Mouse (Mus musculus) stomach, embryonic 14.5 days (tissue): ENCODE results near the gene Gm45015. TPM values are rescaled to one million over a fixed set of nuclear protein-coding genes. Genes with fewer than 3 reads are reported as not detected.
"Not testable (repeated sequence)": the region's sequence is repeated elsewhere in the genome, so short reads cannot be mapped to it uniquely, and the experiment has no call there.

Experiments used
- ATAC-seq: fragments of 200-750 bp; cut with Nextera tagmentation; 2 replicates; pipeline ENCODE4 v1.8.0; 2017; ENCODE audit warnings: low read depth, moderate TSS enrichment; ENCODE audit not compliant: insufficient number of reproducible peaks, insufficient read depth, low FRiP score
- H3K27ac ChIP-seq: fragments of 300-500 bp; sonication (generic); 2 replicates; pipeline ENCODE4 v1.5.1; 2014; ENCODE audit warnings: mild to moderate bottlenecking, low read length, moderate library complexity, mixed read lengths
- H3K27me3 ChIP-seq: fragments of 300-500 bp; sonication (generic); 2 replicates; pipeline ENCODE4 v1.6.1; 2014; ENCODE audit warnings: low read length, control low read depth, mixed read lengths; ENCODE audit not compliant: control insufficient read depth, insufficient read depth
- H3K36me3 ChIP-seq: fragments of 300-500 bp; sonication (generic); 2 replicates; pipeline ENCODE4 v1.6.1; 2014; ENCODE audit warnings: mild to moderate bottlenecking, control low read depth, low read length, moderate library complexity, mixed read lengths; ENCODE audit not compliant: control insufficient read depth, insufficient read depth
- H3K4me1 ChIP-seq: fragments of 300-500 bp; sonication (generic); 2 replicates; pipeline ENCODE4 v1.6.1; 2014; ENCODE audit warnings: low read length, control low read depth, mixed read lengths; ENCODE audit not compliant: control insufficient read depth, insufficient read depth
- H3K4me2 ChIP-seq: fragments of 300-500 bp; sonication (generic); replicated peaks from 2 replicates; pipeline ENCODE4 v1.6.1; 2014; ENCODE audit warnings: low read depth, low read length, control low read depth
- H3K4me3 ChIP-seq: fragments of 300-500 bp; sonication (generic); 2 replicates; pipeline ENCODE4 v1.5.1; 2014; ENCODE audit warnings: low read depth, low read length, control low read depth
- H3K9ac ChIP-seq: fragments of 300-500 bp; sonication (generic); replicated peaks from 2 replicates; pipeline ENCODE4 v1.6.1; 2014; ENCODE audit warnings: low read depth, mild to moderate bottlenecking, control low read depth, low read length, moderate library complexity, mixed read lengths
- H3K9me3 ChIP-seq: fragments of 300-500 bp; sonication (generic); 2 replicates; pipeline ENCODE4 v1.6.1; 2016; ENCODE audit warnings: low read depth, low read length, control low read depth; ENCODE audit not compliant: control insufficient read depth
- WGBS: fragments of 180-500 bp; shearing (Covaris S2); extraction: QIAGEN DNeasy Blood & Tissue Kit; methylation state at CpG from one replicate; pipeline ENCODE4 v1.1.7; 2014; 5-methylcytosine and 5-hydroxymethylcytosine counted together
- polyA plus RNA-seq: library from polyadenylated mRNA; unstranded; fragments of >200 nt; fragmentation: Nextera tagmentation; extraction: Ambion mirVana; gene quantifications from 2 replicates; pipeline ENCODE4 v1.2.1, GENCODE M21; 2014

Gm45015 gene
- polyA plus RNA-seq, 1 experiment from 2014 or later: not detected

DNA sequence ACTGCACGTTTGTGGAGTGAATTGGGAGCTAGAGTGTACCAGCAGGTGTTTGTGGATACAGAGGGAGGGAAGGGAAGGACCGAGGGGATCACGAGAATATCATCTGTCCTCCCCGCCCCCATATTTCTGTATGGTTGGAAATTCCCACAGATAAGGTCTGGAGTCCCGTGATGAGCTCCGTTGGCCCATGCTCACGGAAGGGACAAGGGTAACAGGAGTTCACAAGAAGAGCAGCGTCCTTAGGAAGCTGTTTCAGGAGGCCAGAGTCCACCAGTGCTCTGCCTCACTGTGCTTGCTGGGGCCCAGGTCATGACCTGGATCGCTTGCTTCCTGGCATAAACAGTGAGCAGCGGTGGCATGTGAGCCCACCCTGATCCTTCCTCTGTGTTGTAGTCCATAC is 40.9 kb downstream of the Gm45015 start:
- not testable (repeated sequence) for H3K4me2 ChIP-seq, H3K27me3 ChIP-seq, H3K27ac ChIP-seq, H3K36me3 ChIP-seq, ATAC-seq, H3K9me3 ChIP-seq, H3K4me1 ChIP-seq, H3K9ac ChIP-seq, H3K4me3 ChIP-seq
- 64% methylated on average over 7 of the region's 10 CpGs for WGBS

DNA sequence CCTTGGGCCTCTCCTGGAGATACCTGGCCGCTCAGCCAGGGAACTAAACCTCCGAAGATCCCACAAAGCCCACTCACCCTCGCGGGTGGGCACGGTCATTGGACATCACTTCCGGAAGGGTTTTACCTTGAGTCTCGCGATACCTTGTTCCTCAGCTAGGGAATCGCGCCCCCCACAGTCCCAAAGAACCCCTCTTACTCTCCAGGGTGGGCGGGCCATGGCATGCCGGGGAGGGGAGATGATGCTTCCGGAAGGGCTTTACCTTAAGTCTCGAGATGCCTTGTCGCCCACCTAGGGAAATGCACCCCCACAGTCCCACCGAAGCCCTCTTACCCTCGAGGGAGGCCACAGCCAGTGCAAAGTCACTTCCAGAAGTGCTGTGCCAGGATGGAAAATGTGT is 43.8 kb downstream of the Gm45015 start, which contains the start of the genes Xlr5a and Xlr5c:
Xlr5a (minus strand) TSS at position 101 of the 400 bp plus-strand sequence.
Xlr5c (minus strand) TSS at position 101 of the 400 bp plus-strand sequence.
- not testable (repeated sequence) for H3K27me3 ChIP-seq, ATAC-seq, H3K4me3 ChIP-seq, H3K9ac ChIP-seq, H3K9me3 ChIP-seq, H3K4me2 ChIP-seq, H3K36me3 ChIP-seq, H3K4me1 ChIP-seq, H3K27ac ChIP-seq
- WGBS: 92% methylated on average over 15 of the region's 17 CpGs

Other genes starting within 250 kb of the Gm45015 start
- 3.3 and 7.9 TPM in 2 replicates for gene Xlr3a, start 239.7 kb downstream of the Gm45015 start, polyA plus RNA-seq
- gene Gm14685, start 219.8 kb downstream of the Gm45015 start, polyA plus RNA-seq: not detected in 2 replicates
- gene Xlr5b, start 188.0 kb downstream of the Gm45015 start, polyA plus RNA-seq: not detected in 2 replicates
- gene DXBay18, start 187.4 kb downstream of the Gm45015 start, polyA plus RNA-seq: not detected in 2 replicates
- not detected in 2 replicates for gene Spin2d, start 159.9 kb downstream of the Gm45015 start, polyA plus RNA-seq
- gene Xlr3b, start 144.6 kb downstream of the Gm45015 start, polyA plus RNA-seq: 5.5 and 11.3 TPM in 2 replicates
- 0.17 and 1.1 TPM in 2 replicates for gene Xlr4b, start 122.5 kb downstream of the Gm45015 start, polyA plus RNA-seq
- 12.2 and 12.9 TPM in 2 replicates for gene F8a, start 108.5 kb downstream of the Gm45015 start, polyA plus RNA-seq
- not detected in 2 replicates for gene Xlr4c, start 93.7 kb downstream of the Gm45015 start, polyA plus RNA-seq
- gene Xlr3c, start 71.5 kb downstream of the Gm45015 start, polyA plus RNA-seq: not detected in 2 replicates
- 0.16 TPM in 1 of 2 replicates, not detected in the other for gene Xlr5a, start 43.9 kb downstream of the Gm45015 start, polyA plus RNA-seq
- gene Xlr5c, start 43.9 kb downstream of the Gm45015 start, polyA plus RNA-seq: not detected in 2 replicates
- gene Zfp275, start 5.8 kb upstream of the Gm45015 start, polyA plus RNA-seq: 17.4 and 21.2 TPM in 2 replicates
- not detected in 2 replicates for gene Gm18336, start 61.9 kb upstream of the Gm45015 start, polyA plus RNA-seq
- gene Zfp92, start 74.3 kb upstream of the Gm45015 start, polyA plus RNA-seq: 0.09 and 0.11 TPM in 2 replicates
- gene Trex2, start 98.5 kb upstream of the Gm45015 start, polyA plus RNA-seq: 0.25 TPM in 1 of 2 replicates, not detected in the other
- gene Haus7, start 122.2 kb upstream of the Gm45015 start, polyA plus RNA-seq: 50.1 and 57.5 TPM in 2 replicates
- 95.7 and 104 TPM in 2 replicates for gene Bgn, start 146.8 kb upstream of the Gm45015 start, polyA plus RNA-seq
- gene Atp2b3, start 166.2 kb upstream of the Gm45015 start, polyA plus RNA-seq: 0.36 and 0.38 TPM in 2 replicates